Mouse (Mus musculus): ENCODE measurements around the gene Methig1. TPM values are rescaled to one million over a fixed set of nuclear protein-coding genes. Genes with fewer than 3 reads are reported as not detected.

Methig1 gene
- polyA plus RNA-seq, 1 experiment from 2014 or later = 0.13 TPM

Other genes with a start within 250 kb of the Methig1 start
- 28.6 and 31.4 TPM in 2 replicates for gene Atf1, start 125.3 kb upstream of the Methig1 start, polyA plus RNA-seq (2015; fragmentation: Nextera tagmentation; extraction: Ambion mirVana)
- not detected in 2 replicates for gene Tmprss12, start 72.3 kb upstream of the Methig1 start, polyA plus RNA-seq (2015; fragmentation: Nextera tagmentation; extraction: Ambion mirVana)
- gene Mettl7a1, start 49.0 kb upstream of the Methig1 start, polyA plus RNA-seq (2015; fragmentation: Nextera tagmentation; extraction: Ambion mirVana) = 12.6 and 13.5 TPM in 2 replicates
- not detected in 2 replicates for gene Mettl7a3, start 18.2 kb upstream of the Methig1 start, polyA plus RNA-seq (2015; fragmentation: Nextera tagmentation; extraction: Ambion mirVana)
- gene Mettl7a2, start 51 bp downstream of the Methig1 start, polyA plus RNA-seq (2015; fragmentation: Nextera tagmentation; extraction: Ambion mirVana) = not detected in 2 replicates
- gene Higd1c, start 11.4 kb downstream of the Methig1 start, polyA plus RNA-seq (2015; fragmentation: Nextera tagmentation; extraction: Ambion mirVana) = not detected in 2 replicates
- gene Gm5475, start 69.0 kb downstream of the Methig1 start, polyA plus RNA-seq (2015; fragmentation: Nextera tagmentation; extraction: Ambion mirVana) = 0.04 TPM in 1 of 2 replicates, not detected in the other
- 37.1 and 40.0 TPM in 2 replicates for gene Slc11a2, start 71.9 kb downstream of the Methig1 start, polyA plus RNA-seq (2015; fragmentation: Nextera tagmentation; extraction: Ambion mirVana)
- 12.8 and 15.3 TPM in 2 replicates for gene Letmd1, start 115.9 kb downstream of the Methig1 start, polyA plus RNA-seq (2015; fragmentation: Nextera tagmentation; extraction: Ambion mirVana)
- gene Csrnp2, start 142.3 kb downstream of the Methig1 start, polyA plus RNA-seq (2015; fragmentation: Nextera tagmentation; extraction: Ambion mirVana) = 0.84 and 0.98 TPM in 2 replicates
- 3.5 and 4.3 TPM in 2 replicates for gene Tfcp2, start 198.9 kb downstream of the Methig1 start, polyA plus RNA-seq (2015; fragmentation: Nextera tagmentation; extraction: Ambion mirVana)
- gene Pou6f1, start 246.8 kb downstream of the Methig1 start, polyA plus RNA-seq (2015; fragmentation: Nextera tagmentation; extraction: Ambion mirVana) = 0.18 and 0.50 TPM in 2 replicates

Measured in liver, embryonic 16.5 days (tissue).